Mouse (Mus musculus) embryonic facial prominence, embryonic 14.5 days (tissue): ENCODE data around the gene Esrrg. TPM values are rescaled to one million over a fixed set of nuclear protein-coding genes. Genes with fewer than 3 reads are reported as not detected.

Source experiments
- ATAC-seq: fragments of 200-750 bp; cut with Nextera tagmentation; 2 replicates; pipeline ENCODE4 v1.8.0; 2017; ENCODE audit warnings: low read depth, moderate number of reproducible peaks, moderate TSS enrichment
- DNase-seq: peaks from one replicate; pipeline ENCODE4 v3.0.0-alpha.2; 2015; ENCODE audit warnings: low spot score
- H3K27ac ChIP-seq: fragments of 300-500 bp; sonication (generic); replicated peaks from 2 replicates; pipeline ENCODE4 v1.5.1; 2014; ENCODE audit warnings: low read depth, mild to moderate bottlenecking, low read length, moderate library complexity
- H3K27me3 ChIP-seq: fragments of 300-500 bp; sonication (generic); replicated peaks from 2 replicates; pipeline ENCODE4 v1.6.1; 2014; ENCODE audit warnings: low read length; ENCODE audit not compliant: control insufficient read depth, insufficient read depth
- H3K36me3 ChIP-seq: fragments of 300-500 bp; sonication (generic); 2 replicates; pipeline ENCODE4 v1.6.1; 2014; ENCODE audit warnings: low read length, mixed read lengths; ENCODE audit not compliant: control insufficient read depth, insufficient read depth
- H3K4me1 ChIP-seq: fragments of 300-500 bp; sonication (generic); 2 replicates; pipeline ENCODE4 v1.6.1; 2014; ENCODE audit warnings: antibody characterized with exemption, low read length; ENCODE audit not compliant: control insufficient read depth, insufficient read depth
- H3K4me2 ChIP-seq: fragments of 300-500 bp; sonication (generic); 2 replicates; pipeline ENCODE4 v1.6.1; 2014; ENCODE audit warnings: low read depth, mild to moderate bottlenecking, low read length, moderate library complexity, mixed read lengths
- H3K4me3 ChIP-seq: fragments of 300-500 bp; sonication (generic); 2 replicates; pipeline ENCODE4 v1.5.1; 2014; ENCODE audit warnings: low read depth, mild to moderate bottlenecking, low read length
- H3K9ac ChIP-seq: fragments of 300-500 bp; sonication (generic); 2 replicates; pipeline ENCODE4 v1.6.1; 2014; ENCODE audit warnings: low read depth, mild to moderate bottlenecking, low read length, moderate library complexity, mixed read lengths
- H3K9me3 ChIP-seq: fragments of 300-500 bp; sonication (generic); 2 replicates; pipeline ENCODE4 v1.6.1; 2016; ENCODE audit warnings: low read length; ENCODE audit not compliant: control insufficient read depth
- WGBS: fragments of 180-500 bp; shearing (Covaris S2); extraction: QIAGEN DNeasy Blood & Tissue Kit; methylation state at CpG from one replicate; pipeline ENCODE4 v1.1.7; 2014; 5-methylcytosine and 5-hydroxymethylcytosine counted together
- polyA plus RNA-seq: library from polyadenylated mRNA; unstranded; fragments of >200 nt; fragmentation: Nextera tagmentation; extraction: Ambion mirVana; gene quantifications from 2 replicates; pipeline ENCODE4 v1.2.1, GENCODE M21; 2014

Gene Esrrg
- polyA plus RNA-seq, 1 experiment from 2014 or later, result 3.1 TPM

GRCm38 (mm10) chr1:188068833-188069232, 460.2 kb downstream of the Esrrg start:
- Histone ChIP-seq H3K9ac (no peak overlapping the region), H3K27me3 (no peaks in the 10 kb centered on the region), H3K27ac (no peak overlapping the region), H3K36me3 (no peaks in the 10 kb centered on the region), H3K9me3 (no peaks in the 10 kb centered on the region), H3K4me2 (no peak overlapping the region), H3K4me1 (no peaks in the 10 kb centered on the region), H3K4me3 (no peak overlapping the region)
- WGBS, result 78% methylated on average over 9 of the region's 9 CpGs
- DNase-seq (no peak), ATAC-seq (no peak)

- no peak overlapping the region for H3K27ac ChIP-seq
- H3K4me3 ChIP-seq, result no peak overlapping the region
- no peaks in the 10 kb centered on the region for H3K27me3 ChIP-seq
- DNase-seq, result no peak
- H3K9me3 ChIP-seq, result no peaks in the 10 kb centered on the region
- no peaks in the 10 kb centered on the region for H3K36me3 ChIP-seq
- ATAC-seq, result no peak
- no peaks in the 10 kb centered on the region for H3K4me1 ChIP-seq
- no peak overlapping the region for H3K4me2 ChIP-seq
- H3K9ac ChIP-seq, result no peak overlapping the region
These were observed 461.3 kb downstream of the Esrrg start for GRCm38 (mm10) chr1:188069849-188070248.

DNA sequence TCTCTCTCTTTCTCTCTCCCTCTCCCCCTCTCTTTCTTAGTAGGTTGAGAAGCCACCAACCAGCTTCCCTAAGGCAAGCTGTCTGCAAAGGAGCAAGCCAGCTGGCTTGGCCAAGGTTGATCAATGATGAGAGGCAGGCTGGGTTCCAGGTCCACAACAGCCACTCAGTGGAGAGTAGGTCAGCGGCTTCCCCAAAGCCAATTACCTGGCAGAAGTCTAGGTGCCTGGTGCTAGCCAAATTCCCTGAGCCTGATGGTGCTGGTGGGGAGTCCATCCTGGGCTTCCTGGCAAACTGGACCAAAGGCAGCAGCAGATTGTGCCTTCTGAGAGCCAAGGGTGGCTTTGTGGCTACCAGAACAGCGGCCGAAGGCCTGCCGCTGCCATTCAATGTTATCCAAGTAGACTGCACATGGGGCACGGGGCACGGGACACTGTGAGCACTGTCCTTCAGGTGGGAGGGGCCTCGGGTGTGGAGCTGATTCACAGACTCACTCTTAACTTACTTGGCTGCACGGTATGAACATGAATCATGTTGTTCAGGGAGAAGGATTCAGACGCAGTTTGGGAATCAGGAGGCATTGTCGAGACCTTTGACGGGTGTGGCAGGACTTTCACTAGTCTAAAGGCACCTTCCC, 469.1 kb downstream of the Esrrg start:
- H3K4me3 ChIP-seq, result no peak overlapping the region
- 87% methylated on average over 11 of the region's 11 CpGs for WGBS

DNA sequence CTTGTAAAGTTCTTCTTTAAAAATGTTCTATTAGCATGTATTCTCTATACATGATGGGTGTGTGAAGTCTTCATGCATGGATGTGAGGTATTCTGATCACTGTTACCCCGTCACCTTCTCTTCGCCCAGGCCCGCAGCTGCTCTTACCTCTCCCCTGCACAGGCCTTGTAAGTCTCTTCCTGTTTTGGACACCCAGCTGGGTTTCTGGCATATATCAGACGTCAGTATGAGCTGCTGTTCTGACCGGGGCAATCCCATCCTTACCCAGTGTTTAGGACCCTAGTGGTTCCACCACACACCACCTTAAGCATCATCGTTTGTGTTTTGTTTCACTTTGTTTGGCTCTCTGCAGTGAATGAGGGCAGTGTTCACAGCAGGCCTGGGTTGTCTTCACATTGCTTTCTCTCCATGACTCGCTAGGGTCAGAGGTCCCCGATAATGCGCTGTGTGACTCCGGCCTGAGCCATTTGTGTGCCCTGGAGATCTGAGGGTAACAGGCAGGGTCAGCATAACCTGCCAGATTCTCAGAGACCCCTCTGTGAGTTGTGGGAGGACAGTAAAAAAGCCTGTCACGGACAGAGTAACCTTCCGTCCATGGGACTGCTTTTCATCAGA, 471.8 kb downstream of the Esrrg start:
- no peak overlapping the region for H3K27ac ChIP-seq
- DNase-seq (no peak), ATAC-seq (no peak)
- H3K4me3 ChIP-seq, result no peak overlapping the region
- H3K27me3 ChIP-seq, result no peaks in the 10 kb centered on the region; the same call in 1 of the 2 replicates
- H3K9me3 ChIP-seq, result no peaks in the 10 kb centered on the region
- H3K36me3 ChIP-seq, result no peaks in the 10 kb centered on the region
- H3K9ac ChIP-seq, result no peak overlapping the region
- 55% methylated on average over 12 of the region's 12 CpGs for WGBS
- H3K4me2 ChIP-seq, result no peak overlapping the region
- H3K4me1 ChIP-seq, result no peaks in the 10 kb centered on the region

More for the DNA sequence above, 469.1 kb downstream of the Esrrg start:
- Histone ChIP-seq H3K4me1 (no peaks in the 10 kb centered on the region), H3K27ac (no peak overlapping the region), H3K36me3 (no peaks in the 10 kb centered on the region), H3K9me3 (no peaks in the 10 kb centered on the region), H3K4me2 (no peak overlapping the region), H3K9ac (no peak overlapping the region), H3K27me3 (no peaks in the 10 kb centered on the region; the same call in 1 of the 2 replicates)
- ATAC-seq, result no peak
- DNase-seq, result no peak

DNA sequence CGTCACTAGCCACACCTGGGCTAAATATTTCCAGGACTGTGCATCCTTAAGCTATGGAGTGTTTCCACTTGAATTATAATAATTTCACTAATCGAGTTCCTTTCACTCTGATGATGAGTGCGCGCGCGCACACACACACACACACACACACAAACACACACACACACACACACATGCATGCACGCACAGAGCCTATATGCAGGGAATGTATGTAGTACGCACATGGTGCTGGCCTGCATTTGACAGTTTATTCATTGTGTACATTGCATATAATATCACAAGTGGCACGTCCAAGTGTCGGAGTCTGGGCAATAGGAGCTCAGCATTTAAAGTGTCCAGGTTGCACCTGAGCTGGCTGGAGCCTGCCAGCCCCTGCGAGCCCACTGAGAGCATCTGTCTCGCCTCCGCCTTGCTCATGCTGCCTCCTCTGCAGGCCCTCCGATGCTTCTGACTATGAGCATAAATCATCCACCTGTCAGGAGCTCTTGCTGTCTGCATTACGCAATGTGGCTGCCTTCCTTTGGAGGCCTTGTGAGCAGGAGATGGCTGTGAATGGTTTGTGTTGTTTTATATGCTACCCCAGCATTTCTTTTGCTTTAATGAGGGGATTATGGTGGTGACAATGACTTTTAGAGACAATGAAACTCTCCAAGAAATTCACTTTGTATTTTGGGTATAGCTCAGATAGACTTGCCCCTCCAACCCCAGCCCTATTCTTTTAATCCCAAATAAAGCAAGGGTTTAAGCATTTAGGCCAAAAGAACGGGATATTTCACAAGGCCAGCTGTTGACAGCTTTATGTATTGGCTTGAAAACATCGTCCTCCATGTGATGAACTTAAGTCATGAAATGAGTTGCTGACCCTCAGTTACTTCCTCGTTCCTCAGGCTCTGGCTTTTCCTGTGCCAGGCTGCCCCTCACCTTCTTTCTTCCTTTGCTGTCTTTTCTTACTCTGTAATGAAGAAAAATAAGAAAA, 474.4 kb downstream of the Esrrg start:
- Histone ChIP-seq H3K4me1 (no peaks in the 10 kb centered on the region), H3K27ac (no peak overlapping the region), H3K9ac (no peak overlapping the region), H3K36me3 (no peaks in the 10 kb centered on the region), H3K4me2 (no peak overlapping the region), H3K27me3 (no peaks in the 10 kb centered on the region; the same call in 1 of the 2 replicates), H3K9me3 (no peaks in the 10 kb centered on the region), H3K4me3 (no peak overlapping the region)
- no peak for ATAC-seq
- no peak for DNase-seq
- WGBS, result 77% methylated on average over 18 of the region's 18 CpGs

GRCm38 (mm10) chr1:188085116-188085879, 476.7 kb downstream of the Esrrg start:
- no peaks in the 10 kb centered on the region for H3K4me1 ChIP-seq
- DNase-seq, result no peak

GRCm38 (mm10) chr1:188093724-188094123, 485.1 kb downstream of the Esrrg start:
- DNase-seq, result no peak
- Histone ChIP-seq H3K27ac (no peak overlapping the region), H3K27me3 (no peaks in the 10 kb centered on the region), H3K4me2 (no peak overlapping the region), H3K36me3 (no peaks in the 10 kb centered on the region), H3K9me3 (no peaks in the 10 kb centered on the region), H3K4me1 (no peaks in the 10 kb centered on the region), H3K4me3 (no peak overlapping the region), H3K9ac (no peak overlapping the region)
- ATAC-seq, result no peak
- 76% methylated on average over 3 of the region's 3 CpGs for WGBS

More at GRCm38 (mm10) chr1:188085116-188085879, 476.7 kb downstream of the Esrrg start:
- Histone ChIP-seq H3K4me2 (no peak overlapping the region), H3K4me3 (no peak overlapping the region), H3K27me3 (no peaks in the 10 kb centered on the region; the same call in 1 of the 2 replicates), H3K36me3 (no peaks in the 10 kb centered on the region), H3K9me3 (no peaks in the 10 kb centered on the region), H3K9ac (no peak overlapping the region), H3K27ac (no peak overlapping the region)
- ATAC-seq, result no peak
- 67% methylated on average over 13 of the region's 13 CpGs for WGBS

- H3K27me3 ChIP-seq, result no peaks in the 10 kb centered on the region
- H3K4me2 ChIP-seq, result no peak overlapping the region
- ATAC-seq (no peak), DNase-seq (no peak)
- H3K27ac ChIP-seq, result no peak overlapping the region
- no peak overlapping the region for H3K4me3 ChIP-seq
- 80% methylated on average over 7 of the region's 7 CpGs for WGBS
- H3K9ac ChIP-seq, result no peak overlapping the region
- H3K9me3 ChIP-seq, result no peaks in the 10 kb centered on the region
- no peaks in the 10 kb centered on the region for H3K4me1 ChIP-seq
- H3K36me3 ChIP-seq, result no peaks in the 10 kb centered on the region
These were observed 493.2 kb downstream of the Esrrg start for GRCm38 (mm10) chr1:188101832-188102231.
